Mouse (Mus musculus) urinary bladder, adult 18-20 months (tissue): ENCODE results near the gene Sap25.

Experiments used
- DNase-seq, 2 experiments: peaks; one replicate each; pipeline ENCODE4 v3.0.0; 2022; ENCODE audit warnings: low spot score in 2 of 2, mixed read lengths in 2 of 2

The Sap25 gene

GRCm38 (mm10) chr5:137660064-137660688 is 19.0 kb downstream of the Sap25 start:
- peak in 1 of 2 experiments; percentile 70 for DNase-seq

GRCm38 (mm10) chr5:137663057-137663456 is 21.9 kb downstream of the Sap25 start:
- DNase-seq: no peak

GRCm38 (mm10) chr5:137668971-137669370 is 27.8 kb downstream of the Sap25 start:
- no peak for DNase-seq

GRCm38 (mm10) chr5:137670240-137670639 is 29.1 kb downstream of the Sap25 start:
- DNase-seq: no peak

- DNase-seq: peak; percentile 37 to 75
These were observed 30.5 kb downstream of the Sap25 start for GRCm38 (mm10) chr5:137671443-137672240.

GRCm38 (mm10) chr5:137672361-137672760 is 31.2 kb downstream of the Sap25 start:
- DNase-seq: no peak

GRCm38 (mm10) chr5:137673015-137673414 is 31.9 kb downstream of the Sap25 start:
- DNase-seq: no peak

- DNase-seq: no peak
These were observed 33.7 kb downstream of the Sap25 start for GRCm38 (mm10) chr5:137674786-137675185.

- no peak for DNase-seq
These were observed 36.7 kb downstream of the Sap25 start for GRCm38 (mm10) chr5:137677859-137678258.

GRCm38 (mm10) chr5:137678736-137679135 is 37.6 kb downstream of the Sap25 start:
- no peak for DNase-seq

- DNase-seq: no peak
These were observed 38.6 kb downstream of the Sap25 start for GRCm38 (mm10) chr5:137679726-137680125.

GRCm38 (mm10) chr5:137682526-137682925 is 41.4 kb downstream of the Sap25 start:
- DNase-seq: no peak

- DNase-seq: no peak
These were observed 42.5 kb downstream of the Sap25 start for GRCm38 (mm10) chr5:137683388-137684293.

- peak; percentile 87 to 98 for DNase-seq
These were observed 43.4 kb downstream of the Sap25 start, which contains the start of gene Agfg2 for GRCm38 (mm10) chr5:137684294-137685123. Gene Agfg2 (minus strand): TSS chr5:137684726.

- DNase-seq: no peak
These were observed 44.5 kb downstream of the Sap25 start for GRCm38 (mm10) chr5:137685653-137686052.

GRCm38 (mm10) chr5:137686127-137686790 is 45.1 kb downstream of the Sap25 start:
- DNase-seq: no peak

- no peak for DNase-seq
These were observed 48.8 kb downstream of the Sap25 start for GRCm38 (mm10) chr5:137689974-137690373.

- DNase-seq: no peak
These were observed 49.4 kb downstream of the Sap25 start for GRCm38 (mm10) chr5:137690531-137690930.

GRCm38 (mm10) chr5:137691881-137692280 is 50.7 kb downstream of the Sap25 start:
- no peak for DNase-seq
